Mouse (Mus musculus): ENCODE data around the gene Pcgf2. TPM values are rescaled to one million over a fixed set of nuclear protein-coding genes. Genes with fewer than 3 reads are reported as not detected.

The Pcgf2 gene
- polyA plus RNA-seq, 1 experiment = 74.6 TPM

DNA sequence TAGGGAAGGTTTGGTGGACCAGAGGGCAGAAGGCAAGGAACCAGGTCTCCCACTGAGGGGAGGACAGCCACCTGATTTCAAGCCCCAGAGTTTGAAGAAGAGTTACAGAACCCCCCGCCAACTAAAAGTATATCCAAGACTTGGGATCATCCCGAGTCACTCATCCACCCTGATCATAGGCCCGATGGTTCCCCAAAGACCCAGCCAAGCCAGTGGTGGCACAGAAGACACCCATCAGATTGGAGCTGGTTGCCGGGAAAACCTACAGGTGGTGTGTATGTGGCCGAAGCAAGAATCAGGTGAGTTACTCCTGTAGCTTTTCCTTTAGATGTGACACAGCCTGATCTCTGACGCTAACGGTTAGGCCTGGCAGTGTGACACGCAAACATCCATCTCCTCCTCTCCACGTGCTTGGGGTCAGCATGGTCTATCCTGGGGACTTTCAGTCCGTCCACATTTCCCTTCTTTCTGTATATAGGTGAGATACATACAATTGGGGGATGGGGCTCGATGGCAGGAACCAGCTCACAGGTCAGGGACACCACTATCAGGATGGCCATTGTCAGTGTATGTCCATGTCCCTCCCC is 13.9 kb downstream of the Pcgf2 start:
- H3K4me3 ChIP-seq (ENCODE audit: low read depth, low read length) = peak overlapping the region; percentile 71
- H3K27ac ChIP-seq (ENCODE audit: insufficient read depth, low read length) = peak overlapping the region; percentile 52
- no peaks in the 10 kb centered on the region for H3K27me3 ChIP-seq (ENCODE audit: control insufficient read depth, insufficient read depth, low read length, poor library complexity, severe bottlenecking)
- H3K9me3 ChIP-seq (replicated peaks; ENCODE audit: control insufficient read depth, insufficient read depth, low read length, poor library complexity, severe bottlenecking) = no peaks in the 10 kb centered on the region
- peak overlapping the region; percentile 62 for H3K9ac ChIP-seq (ENCODE audit: low read depth, poor library complexity, severe bottlenecking)
- peaks cover 7% of the 10 kb centered on the region for H3K4me1 ChIP-seq (ENCODE audit: control insufficient read depth, insufficient read depth, low read length)
- TF ChIP-seq POLR2A (IDR thresholded peaks at IDR 0.05; ENCODE audit: insufficient read depth, low read length) (no peak), CTCF (IDR thresholded peaks at IDR 0.05; ENCODE audit: low read depth, low read length) (no peak), EP300 (IDR thresholded peaks at IDR 0.05; ENCODE audit: insufficient read depth, low read depth, low read length) (no peak)
- H3K36me3 ChIP-seq (ENCODE audit: control insufficient read depth, insufficient read depth, low read length, poor library complexity, severe bottlenecking) = peaks cover 22% of the 10 kb centered on the region

GRCm38 (mm10) chr11:97685613-97686321 is 14.5 kb downstream of the Pcgf2 start, which contains the start of gene Cisd3:
TSS of gene Cisd3 (plus strand) at chr11:97685826.
- Histone ChIP-seq H3K9me3 (replicated peaks; ENCODE audit: control insufficient read depth, insufficient read depth, low read length, poor library complexity, severe bottlenecking) (no peaks in the 10 kb centered on the region), H3K4me3 (ENCODE audit: low read depth, low read length) (peak within 1 kb of the TSS; percentile 71), H3K4me1 (ENCODE audit: control insufficient read depth, insufficient read depth, low read length) (peaks cover 7% of the 10 kb centered on the region), H3K36me3 (ENCODE audit: control insufficient read depth, insufficient read depth, low read length, poor library complexity, severe bottlenecking) (peaks cover 22% of the 10 kb centered on the region), H3K27ac (ENCODE audit: insufficient read depth, low read length) (peak within 1 kb of the TSS; percentile 52), H3K27me3 (ENCODE audit: control insufficient read depth, insufficient read depth, low read length, poor library complexity, severe bottlenecking) (no peaks in the 10 kb centered on the region), H3K9ac (ENCODE audit: low read depth, poor library complexity, severe bottlenecking) (peak within 1 kb of the TSS; percentile 62)
- TF ChIP-seq EP300 (IDR thresholded peaks at IDR 0.05; ENCODE audit: insufficient read depth, low read depth, low read length) = no peak
- no peak for TF ChIP-seq CTCF (IDR thresholded peaks at IDR 0.05; ENCODE audit: low read depth, low read length)

DNA sequence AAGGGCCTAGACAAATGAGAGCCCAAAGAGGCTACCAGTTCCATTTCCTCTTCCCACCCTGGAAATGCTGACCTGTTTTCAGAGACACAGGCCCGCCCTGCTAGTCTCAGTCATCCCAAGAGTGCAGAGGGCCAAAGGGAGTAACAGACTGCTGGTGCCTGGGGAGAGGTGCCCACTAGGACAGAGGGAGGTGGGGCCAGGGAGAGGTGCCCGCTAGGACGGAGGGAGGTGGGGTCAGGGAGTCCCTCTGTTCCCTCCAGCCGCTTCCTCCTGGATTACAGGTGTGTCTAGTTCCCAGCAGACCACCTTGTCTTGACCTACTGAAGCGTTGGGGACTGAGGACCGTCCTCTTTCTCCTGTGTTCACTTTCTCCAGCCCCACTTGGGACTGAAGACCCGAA is 15.5 kb downstream of the Pcgf2 start:
- no peak overlapping the region for H3K4me3 ChIP-seq (ENCODE audit: low read depth, low read length)
- H3K36me3 ChIP-seq (ENCODE audit: control insufficient read depth, insufficient read depth, low read length, poor library complexity, severe bottlenecking) = peaks cover 27% of the 10 kb centered on the region
- 0 out of 2 replicates have a peak overlapping the region, but pooled peaks have one; percentile 2 for H3K9ac ChIP-seq (ENCODE audit: low read depth, poor library complexity, severe bottlenecking)
- H3K9me3 ChIP-seq (replicated peaks; ENCODE audit: control insufficient read depth, insufficient read depth, low read length, poor library complexity, severe bottlenecking) = no peaks in the 10 kb centered on the region
- H3K27me3 ChIP-seq (ENCODE audit: control insufficient read depth, insufficient read depth, low read length, poor library complexity, severe bottlenecking) = no peaks in the 10 kb centered on the region
- peaks cover 7% of the 10 kb centered on the region for H3K4me1 ChIP-seq (ENCODE audit: control insufficient read depth, insufficient read depth, low read length)
- no peak for TF ChIP-seq POLR2A (IDR thresholded peaks at IDR 0.05; ENCODE audit: insufficient read depth, low read length)
- no peak for TF ChIP-seq CTCF (IDR thresholded peaks at IDR 0.05; ENCODE audit: low read depth, low read length)
- no peak for TF ChIP-seq EP300 (IDR thresholded peaks at IDR 0.05; ENCODE audit: insufficient read depth, low read depth, low read length)
- peak overlapping the region; percentile 39 for H3K27ac ChIP-seq (ENCODE audit: insufficient read depth, low read length)

GRCm38 (mm10) chr11:97684063-97684680 is 16.1 kb downstream of the Pcgf2 start:
- Histone ChIP-seq H3K9ac (ENCODE audit: low read depth, poor library complexity, severe bottlenecking) (0 out of 2 replicates have a peak overlapping the region, but pooled peaks have one; percentile 2), H3K36me3 (ENCODE audit: control insufficient read depth, insufficient read depth, low read length, poor library complexity, severe bottlenecking) (peaks cover 29% of the 10 kb centered on the region), H3K27me3 (ENCODE audit: control insufficient read depth, insufficient read depth, low read length, poor library complexity, severe bottlenecking) (no peaks in the 10 kb centered on the region), H3K9me3 (replicated peaks; ENCODE audit: control insufficient read depth, insufficient read depth, low read length, poor library complexity, severe bottlenecking) (no peaks in the 10 kb centered on the region), H3K27ac (ENCODE audit: insufficient read depth, low read length) (peak overlapping the region; percentile 39), H3K4me3 (ENCODE audit: low read depth, low read length) (no peak overlapping the region), H3K4me1 (ENCODE audit: control insufficient read depth, insufficient read depth, low read length) (peaks cover 7% of the 10 kb centered on the region)
- TF ChIP-seq POLR2A (IDR thresholded peaks at IDR 0.05; ENCODE audit: insufficient read depth, low read length) (no peak), EP300 (IDR thresholded peaks at IDR 0.05; ENCODE audit: insufficient read depth, low read depth, low read length) (no peak), CTCF (IDR thresholded peaks at IDR 0.05; ENCODE audit: low read depth, low read length) (no peak)

DNA sequence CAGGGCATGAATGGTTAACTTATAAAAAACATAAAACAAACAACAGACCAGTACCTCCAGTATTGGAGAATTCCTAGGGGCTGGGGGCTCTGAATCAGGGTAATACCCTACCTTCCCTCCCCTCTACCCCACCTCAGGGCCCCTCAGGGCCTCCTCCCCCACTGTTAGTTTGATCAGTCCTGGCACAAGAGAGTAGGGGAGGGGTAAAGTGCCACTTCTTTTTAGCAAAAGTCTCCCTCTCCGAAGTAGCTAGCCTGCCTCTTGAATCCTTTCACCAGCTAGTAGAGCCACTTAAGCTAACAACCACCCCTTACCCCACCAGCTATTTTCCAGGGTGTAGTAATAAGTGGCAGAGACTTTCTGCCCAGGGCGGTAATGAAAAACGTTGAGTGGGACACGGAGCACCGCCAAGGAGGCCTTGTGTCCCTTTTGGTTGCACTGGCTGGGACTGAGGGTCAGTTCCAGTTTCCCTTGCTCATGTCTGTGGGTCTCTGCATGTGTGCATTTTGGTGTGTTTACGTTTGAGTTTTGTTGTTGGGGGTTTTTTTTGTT is 17.7 kb downstream of the Pcgf2 start:
- H3K9ac ChIP-seq (ENCODE audit: low read depth, poor library complexity, severe bottlenecking) = no peak overlapping the region
- peaks cover 30% of the 10 kb centered on the region for H3K36me3 ChIP-seq (ENCODE audit: control insufficient read depth, insufficient read depth, low read length, poor library complexity, severe bottlenecking)
- peaks cover 7% of the 10 kb centered on the region for H3K4me1 ChIP-seq (ENCODE audit: control insufficient read depth, insufficient read depth, low read length)
- H3K27me3 ChIP-seq (ENCODE audit: control insufficient read depth, insufficient read depth, low read length, poor library complexity, severe bottlenecking) = no peaks in the 10 kb centered on the region
- TF ChIP-seq CTCF (IDR thresholded peaks at IDR 0.05; ENCODE audit: low read depth, low read length) = no peak
- TF ChIP-seq POLR2A (IDR thresholded peaks at IDR 0.05; ENCODE audit: insufficient read depth, low read length) = no peak
- no peak for TF ChIP-seq EP300 (IDR thresholded peaks at IDR 0.05; ENCODE audit: insufficient read depth, low read depth, low read length)
- no peak overlapping the region for H3K4me3 ChIP-seq (ENCODE audit: low read depth, low read length)
- H3K27ac ChIP-seq (ENCODE audit: insufficient read depth, low read length) = peak overlapping the region; percentile 81
- no peaks in the 10 kb centered on the region for H3K9me3 ChIP-seq (replicated peaks; ENCODE audit: control insufficient read depth, insufficient read depth, low read length, poor library complexity, severe bottlenecking)

Data from ES-Bruce4 (cell line).